Mouse (Mus musculus): Measurements from ENCODE around the gene Cacna2d3.

DNA sequence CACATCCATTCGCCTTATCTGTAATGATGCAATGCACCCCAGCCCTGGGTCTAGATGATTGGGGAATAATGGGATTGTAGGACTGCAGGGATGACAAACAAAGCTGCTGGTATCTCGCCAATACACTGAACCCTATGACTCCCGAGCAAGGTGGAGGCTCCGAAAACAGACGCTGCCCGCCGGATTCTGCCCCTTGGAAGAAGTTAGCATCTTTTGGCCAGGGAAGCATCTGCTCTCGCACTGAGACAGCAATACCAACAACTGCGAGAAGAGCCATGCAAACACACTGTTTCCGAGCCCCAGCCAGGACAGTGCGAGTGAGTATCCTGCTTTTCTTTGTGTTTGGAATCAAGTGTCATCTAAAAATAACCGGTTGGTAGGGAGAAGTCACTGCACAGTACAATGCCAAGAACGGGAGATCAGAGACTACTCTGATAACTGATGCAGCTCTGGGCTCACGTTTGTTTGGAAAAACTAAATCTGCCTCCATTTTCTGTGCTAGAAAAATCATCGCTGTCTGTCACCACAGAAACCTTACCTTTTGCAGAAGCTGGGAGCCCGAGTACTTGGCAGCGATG is 1.2 kb downstream of the Cacna2d3 start:
- TF ChIP-seq CTCF (IDR thresholded peaks at IDR 0.05 in 2 of 3, conservative IDR thresholded peaks at IDR 0.05 in 1 of 3; ENCODE audit: control insufficient read depth in 1 of 3, insufficient read depth in 1 of 3, low read depth in 2 of 3, low read length in 3 of 3, poor library complexity in 1 of 3, severe bottlenecking in 1 of 3), result no peak
- TF ChIP-seq MAX (IDR thresholded peaks at IDR 0.05; ENCODE audit: low read length), result no peak
- no peak for TF ChIP-seq CHD2 (IDR thresholded peaks at IDR 0.05; ENCODE audit: low read length)
- TF ChIP-seq ZC3H11A (IDR thresholded peaks at IDR 0.05; ENCODE audit: low read depth, low read length), result no peak
- TF ChIP-seq MYC (IDR thresholded peaks at IDR 0.05; ENCODE audit: low read depth, low read length), result no peak
- TF ChIP-seq POLR2A (IDR thresholded peaks at IDR 0.05; ENCODE audit: control insufficient read depth in 1 of 2, insufficient read depth in 1 of 2, low read depth in 1 of 2, low read length in 2 of 2, poor library complexity in 1 of 2), result no peak
- no peak for TF ChIP-seq POLR2AphosphoS5 (IDR thresholded peaks at IDR 0.05; ENCODE audit: borderline replicate concordance, low read depth, low read length)
- TF ChIP-seq POLR2AphosphoS2 (IDR thresholded peaks at IDR 0.05; ENCODE audit: low read length), result no peak
- TF ChIP-seq UBTF (IDR thresholded peaks at IDR 0.05; ENCODE audit: borderline replicate concordance, insufficient read depth, low read depth, low read length), result no peak
- TF ChIP-seq USF1 (IDR thresholded peaks at IDR 0.05; ENCODE audit: low read depth, low read length), result no peak
- no peak for TF ChIP-seq MXI1 (IDR thresholded peaks at IDR 0.05; ENCODE audit: low read depth, low read length)
- TF ChIP-seq MAZ (IDR thresholded peaks at IDR 0.05; ENCODE audit: low read depth, low read length), result no peak
- no peak for TF ChIP-seq ZKSCAN1 (IDR thresholded peaks at IDR 0.05; ENCODE audit: low read depth, low read length)
- TF ChIP-seq HCFC1 (IDR thresholded peaks at IDR 0.05; ENCODE audit: low read depth, low read length), result no peak

All from MEL (cell line).